Mouse (Mus musculus) small intestine, adult 2 months (tissue): ENCODE results near the gene Heg1.

Experiments
- CTCF ChIP-seq: fragments of 200-500 bp; IDR thresholded peaks from 2 replicates; pipeline ENCODE4 v1.5.1; 2012; ENCODE audit warnings: low read depth, mild to moderate bottlenecking, control low read depth, inconsistent platforms, low read length, moderate library complexity, mixed read lengths; ENCODE audit not compliant: insufficient replicate concordance, insufficient read length; ENCODE audit errors: extremely low read depth
- POLR2A ChIP-seq: fragments of 200-500 bp; IDR thresholded peaks from 2 replicates; pipeline ENCODE4 v1.6.1; 2012; ENCODE audit warnings: low read depth, mild to moderate bottlenecking, control low read depth, inconsistent platforms, low read length, moderate library complexity

GRCm38 (mm10) chr16:33797860-33798259 is 113.7 kb downstream of the Heg1 start:
- TF ChIP-seq CTCF (no peak; the same call in 1 of the 2 replicates), POLR2A (no peak)
